Mouse (Mus musculus) layer of hippocampus, postnatal 14 days (tissue): ENCODE measurements around the gene Ergic2. TPM values are rescaled to one million over a fixed set of nuclear protein-coding genes. Genes with fewer than 3 reads are reported as not detected.
"Not testable (repeated sequence)": the region's sequence is repeated elsewhere in the genome, so short reads cannot be mapped to it uniquely, and the experiment has no call there.

ENCODE experiments used
- DNase-seq, 2 experiments: peaks; one replicate each; pipeline ENCODE4 v3.0.0; 2021 to 2022; ENCODE audit warnings: low spot score in 2 of 2, mixed read lengths in 1 of 2
- total RNA-seq, 2 experiments: library from RNA; stranded (reverse); gene quantifications; 2 replicates each; pipeline ENCODE4 v1.2.3; 2021

Gene Ergic2
- total RNA-seq, 2 experiments from 2014 or later, result 70.4 to 71.2 TPM

GRCm38 (mm10) chr6:148214765-148215164 is 2.6 kb upstream of the Ergic2 start:
- DNase-seq, result peak; percentile 38 to 46

- peak in 1 of 2 experiments; percentile 24 for DNase-seq
Observed at GRCm38 (mm10) chr6:148211391-148211876, 740 bp downstream of the Ergic2 start.

DNA sequence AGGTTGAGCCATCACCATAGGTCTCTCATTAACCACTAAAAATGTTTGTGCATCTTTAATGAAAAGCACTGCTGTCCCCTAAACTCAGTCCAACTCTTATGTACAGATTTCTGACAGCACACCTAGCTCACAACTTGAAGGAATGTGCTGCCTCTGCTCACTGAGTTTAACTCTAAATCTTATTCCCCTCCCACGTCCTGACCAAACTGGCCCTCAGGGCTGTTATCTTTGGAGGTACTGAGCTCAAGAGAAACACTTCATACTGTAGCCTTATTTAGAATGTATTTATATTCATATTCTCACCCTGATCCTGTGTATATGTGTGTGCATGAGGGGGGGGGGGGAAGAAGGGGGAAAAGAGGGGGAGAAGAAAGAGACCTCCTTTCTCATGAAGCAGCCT is 4.7 kb downstream of the Ergic2 start:
- DNase-seq, result no peak

DNA sequence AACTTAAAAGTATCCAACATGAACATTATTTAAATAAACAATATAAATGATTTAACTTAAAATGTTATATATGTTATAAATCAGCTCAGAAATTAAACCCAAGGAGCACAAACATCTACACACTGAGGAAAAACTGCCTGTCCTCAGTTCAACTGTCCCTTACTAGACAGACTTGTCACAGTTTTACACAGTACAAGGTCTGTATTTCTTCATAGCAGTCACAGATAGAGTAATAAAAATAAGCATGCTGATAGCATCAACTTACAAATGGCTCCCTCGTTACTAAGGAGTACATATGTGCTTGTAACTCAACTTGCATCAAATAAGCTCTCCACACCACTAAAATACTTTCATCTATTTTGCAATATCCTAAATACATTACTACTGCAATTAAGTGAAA is 7.0 kb downstream of the Ergic2 start:
- no peak for DNase-seq

DNA sequence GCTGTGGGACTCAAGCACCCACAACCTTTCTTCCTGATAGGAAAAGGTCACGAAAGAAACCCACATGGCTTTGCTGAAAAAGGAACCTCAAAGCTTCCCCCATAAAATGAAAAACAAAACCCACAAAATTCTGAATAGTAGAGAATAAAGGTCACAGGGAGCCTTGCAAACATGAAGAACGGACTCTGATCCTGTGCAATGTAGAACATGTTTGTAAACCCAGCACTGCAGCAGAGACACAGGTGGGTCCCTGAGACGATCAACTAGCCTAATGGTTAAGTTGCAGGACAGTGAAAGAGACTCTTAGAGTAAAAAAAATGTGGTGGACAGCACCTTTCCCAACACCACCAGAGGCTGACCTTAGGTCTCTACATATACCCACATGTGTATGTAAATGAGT is 12.4 kb downstream of the Ergic2 start:
- DNase-seq, result no peak

DNA sequence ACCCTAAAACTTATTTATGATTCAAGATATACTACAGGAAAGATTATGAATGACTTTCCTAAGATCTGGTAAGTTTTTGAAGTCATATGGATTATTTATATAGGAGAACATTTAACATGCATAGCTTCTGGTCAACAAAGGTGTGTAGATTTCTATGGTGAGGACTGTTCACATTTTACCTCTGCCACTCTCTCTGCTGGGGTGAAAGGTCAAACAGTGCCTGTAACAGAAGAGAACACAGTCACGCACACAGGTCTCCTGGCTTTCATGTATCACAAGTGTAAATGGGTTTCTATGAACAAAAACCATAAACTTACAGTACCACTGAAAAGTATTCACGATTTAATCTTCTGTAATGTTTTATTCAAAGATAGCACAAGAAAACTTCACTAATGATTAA is 13.0 kb downstream of the Ergic2 start:
- DNase-seq, result no peak

DNA sequence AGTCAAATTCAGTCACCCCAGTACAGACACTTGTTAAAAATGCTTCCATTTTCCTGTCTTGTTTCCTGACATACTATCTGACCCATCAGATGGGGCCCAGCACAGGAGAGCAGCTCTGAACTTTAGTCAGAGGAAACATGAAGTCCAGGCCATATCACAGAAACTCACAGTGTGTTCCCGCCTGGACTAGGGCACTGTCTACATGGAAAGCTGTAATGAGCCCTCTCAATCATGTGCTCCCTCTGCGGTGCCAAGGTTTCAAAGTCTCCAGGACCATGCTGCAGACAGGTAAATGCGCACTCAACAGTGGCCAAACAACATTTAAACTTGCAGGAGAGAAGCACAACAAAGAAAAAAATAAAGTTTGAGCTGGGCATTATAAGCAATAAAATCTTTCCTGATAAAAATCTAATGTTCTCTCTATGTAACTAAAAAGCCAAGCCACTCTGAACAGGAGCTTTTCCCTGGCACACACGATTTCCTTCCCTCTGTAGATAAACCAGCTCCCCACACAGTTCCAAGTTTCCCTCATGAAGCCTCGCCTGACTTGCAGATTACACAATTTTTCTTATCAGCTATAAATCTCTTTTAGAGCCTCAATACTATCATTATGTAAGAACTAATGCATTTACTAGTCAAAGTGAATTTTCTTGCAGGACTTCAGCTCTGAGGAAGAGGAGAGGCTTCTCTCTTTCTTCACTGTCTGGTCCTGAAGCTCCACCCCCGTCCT is 18.0 kb downstream of the Ergic2 start:
- no peak for DNase-seq

DNA sequence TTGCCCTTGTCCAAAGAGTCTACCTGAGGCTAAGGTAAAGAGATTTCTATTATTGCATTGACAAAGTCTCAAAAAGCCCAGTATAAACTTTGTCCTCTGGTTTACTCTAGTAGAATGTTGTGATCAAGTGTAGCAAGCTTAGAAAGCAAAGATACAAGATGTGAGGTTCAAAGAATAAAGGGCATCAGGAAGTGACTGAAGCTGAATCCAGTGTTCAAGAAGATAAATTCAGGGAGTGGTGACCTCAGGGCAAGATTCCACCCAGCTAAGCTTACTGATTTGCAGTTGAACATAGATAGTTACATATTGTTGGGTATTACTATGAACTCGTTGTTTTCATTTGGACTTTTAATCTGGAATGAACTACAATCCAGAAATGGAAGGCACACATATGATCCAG is 26.5 kb downstream of the Ergic2 start:
- DNase-seq, result no peak

GRCm38 (mm10) chr6:148172904-148173303 is 39.3 kb downstream of the Ergic2 start:
- DNase-seq, result no peak

- not testable (repeated sequence) for DNase-seq
Observed at GRCm38 (mm10) chr6:148152305-148152704, 59.9 kb downstream of the Ergic2 start.

GRCm38 (mm10) chr6:148142421-148142820 is 69.8 kb downstream of the Ergic2 start:
- DNase-seq, result no peak

DNA sequence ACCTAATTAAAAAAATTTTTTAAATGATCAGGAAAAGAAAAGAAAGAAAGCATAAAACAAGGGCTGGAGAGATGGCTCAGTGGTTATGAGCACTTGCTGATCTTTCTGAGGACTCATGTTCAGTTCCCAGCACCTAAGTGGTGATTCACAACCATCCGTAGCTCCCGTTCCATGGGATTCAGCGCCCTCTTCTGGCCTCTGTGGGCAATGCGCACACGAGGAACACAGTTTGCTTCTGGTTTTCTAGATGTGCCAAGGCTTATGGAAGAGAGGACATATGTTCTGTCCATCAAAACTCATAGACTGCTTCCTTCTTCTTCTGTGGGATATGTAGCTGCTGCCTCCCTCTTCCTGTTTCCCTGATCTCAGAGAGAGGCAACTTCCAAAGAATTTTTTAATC is 70.3 kb downstream of the Ergic2 start:
- no peak for DNase-seq

DNA sequence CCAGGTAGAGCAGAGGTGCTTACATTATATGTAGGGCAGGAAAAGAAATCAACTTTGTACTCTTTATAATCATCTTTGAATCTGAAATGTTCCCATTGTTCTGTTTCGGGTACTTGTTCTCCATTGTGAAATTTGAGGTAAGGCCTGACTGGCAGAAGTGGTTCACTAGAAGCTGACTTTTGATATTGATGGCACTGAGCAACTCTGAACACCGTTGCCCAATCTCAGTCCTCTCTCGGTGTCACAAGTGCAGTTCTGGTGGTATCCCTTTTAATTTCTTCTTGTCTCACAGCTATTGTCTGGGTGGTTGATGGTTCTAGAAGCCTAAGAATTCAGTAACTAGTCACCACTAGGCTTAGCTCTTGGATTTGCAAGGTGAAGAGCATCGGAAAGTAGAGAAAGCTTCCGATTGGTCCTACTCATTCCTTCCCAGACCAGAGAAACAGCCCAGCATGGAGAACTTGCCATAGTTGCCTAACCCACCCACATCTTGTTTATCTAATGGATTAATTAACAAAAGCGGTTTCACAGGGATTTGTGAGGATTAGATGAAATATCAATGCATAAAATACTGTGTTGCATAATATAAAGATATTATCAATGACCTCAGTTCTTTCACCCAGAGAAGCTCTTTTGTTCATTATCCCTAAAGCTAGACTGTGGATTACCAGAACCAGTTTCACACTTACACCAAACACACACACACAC is 72.7 kb downstream of the Ergic2 start:
- no peak for DNase-seq

DNA sequence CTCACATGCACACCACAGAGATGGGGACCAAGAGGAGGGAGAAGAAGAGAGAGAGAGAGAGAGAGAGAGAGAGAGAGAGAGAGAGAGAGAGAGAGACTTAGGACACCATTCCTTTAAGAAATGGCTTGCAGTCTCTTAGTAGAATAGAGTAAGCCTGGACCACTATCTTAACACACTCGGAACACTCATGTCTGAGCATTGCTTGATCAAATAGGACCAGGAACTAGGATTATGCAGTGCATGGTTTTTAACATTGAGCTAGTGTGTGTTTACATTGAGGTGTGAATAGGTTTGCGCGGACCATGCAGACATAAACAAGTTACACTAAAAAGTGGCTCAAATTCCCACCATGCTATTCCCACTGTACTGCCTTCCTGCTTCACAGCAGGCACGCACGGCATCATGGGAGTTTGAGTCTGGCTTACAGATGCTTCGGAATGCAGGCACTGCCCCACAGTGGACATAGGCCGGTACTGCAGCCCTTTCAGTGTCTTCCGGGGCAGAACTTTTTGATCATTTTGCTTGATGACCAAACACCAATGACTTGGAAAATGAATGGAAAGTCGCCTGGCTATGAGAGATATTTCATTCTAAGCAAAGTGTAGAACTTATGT is 76.3 kb downstream of the Ergic2 start:
- peak; percentile 71 to 84 for DNase-seq

DNA sequence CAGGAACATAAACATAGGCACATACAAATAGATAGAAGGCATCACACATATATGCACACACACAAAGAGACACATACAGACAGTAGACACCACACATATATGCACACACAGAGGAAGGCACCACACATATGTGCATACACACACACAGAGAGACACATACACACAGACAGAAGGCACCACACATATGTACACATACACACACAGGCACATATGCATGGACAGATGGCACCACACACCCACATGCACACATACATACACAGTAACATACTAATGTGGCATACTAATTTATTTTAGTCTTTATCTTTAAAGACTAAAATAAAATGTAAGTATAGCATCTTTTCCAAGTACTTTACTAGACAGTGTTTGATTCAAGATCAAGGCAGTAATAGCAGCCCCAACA is 78.6 kb downstream of the Ergic2 start:
- DNase-seq, result no peak

GRCm38 (mm10) chr6:148132314-148132713 is 79.9 kb downstream of the Ergic2 start:
- no peak for DNase-seq

Other genes with a start within 250 kb of the Ergic2 start
- gene Far2, start 165.1 kb downstream of the Ergic2 start, total RNA-seq, result 10 to 100 TPM; 19.5 to 21.7 TPM
- gene Tmtc1, start 232.0 kb upstream of the Ergic2 start, total RNA-seq, result 10 to 100 TPM; 26.4 to 27.1 TPM